Mouse (Mus musculus) ES-Bruce4 (cell line): ENCODE measurements around the gene Mien1. TPM values are rescaled to one million over a fixed set of nuclear protein-coding genes. Genes with fewer than 3 reads are reported as not detected.

Experiments used
- H3K27ac ChIP-seq: 2 replicates; pipeline ENCODE4 v1.5.1; 2012; ENCODE audit warnings: low read length, inconsistent platforms; ENCODE audit not compliant: insufficient read depth
- H3K27me3 ChIP-seq: 2 replicates; pipeline ENCODE4 v1.6.1; 2012; ENCODE audit warnings: mild to moderate bottlenecking, low read length, inconsistent platforms; ENCODE audit not compliant: control insufficient read depth, poor library complexity, insufficient read depth, severe bottlenecking
- H3K36me3 ChIP-seq: 2 replicates; pipeline ENCODE4 v1.6.1; 2012; ENCODE audit warnings: inconsistent platforms, mild to moderate bottlenecking, low read length, moderate library complexity; ENCODE audit not compliant: control insufficient read depth, poor library complexity, insufficient read depth, severe bottlenecking
- H3K4me1 ChIP-seq: one replicate; pipeline ENCODE4 v1.8.1; 2011; ENCODE audit warnings: low read length; ENCODE audit not compliant: control insufficient read depth, insufficient read depth
- H3K4me3 ChIP-seq: 2 replicates; pipeline ENCODE4 v1.5.1; 2011; ENCODE audit warnings: low read depth, mild to moderate bottlenecking, low read length
- H3K9ac ChIP-seq: 2 replicates; pipeline ENCODE4 v1.6.1; 2012; ENCODE audit warnings: low read depth, mild to moderate bottlenecking, inconsistent platforms; ENCODE audit not compliant: poor library complexity, severe bottlenecking
- H3K9me3 ChIP-seq: replicated peaks from 2 replicates; pipeline ENCODE4 v1.6.1; 2012; ENCODE audit warnings: mild to moderate bottlenecking, low read length, inconsistent platforms; ENCODE audit not compliant: control insufficient read depth, poor library complexity, insufficient read depth, severe bottlenecking
- CTCF ChIP-seq: IDR thresholded peaks from one replicate; pipeline ENCODE4 v1.8.1; 2011; ENCODE audit warnings: low read depth, low read length
- EP300 ChIP-seq: IDR thresholded peaks from 2 replicates; pipeline ENCODE4 v1.6.1; 2011; ENCODE audit warnings: low read depth, low read length; ENCODE audit not compliant: insufficient read depth
- POLR2A ChIP-seq: IDR thresholded peaks from one replicate; pipeline ENCODE4 v1.8.1; 2011; ENCODE audit warnings: low read length; ENCODE audit not compliant: insufficient read depth
- polyA plus RNA-seq: library from polyadenylated mRNA; stranded (reverse); fragments of >200 nt; gene quantifications from 2 replicates; pipeline ENCODE4 v1.2.4, GENCODE M21; 2011; ENCODE audit warnings: low read depth; ENCODE audit not compliant: missing spikeins, insufficient read depth, insufficient read length

The Mien1 gene
- polyA plus RNA-seq, 1 experiment, result 67.2 TPM

GRCm38 (mm10) chr11:98445238-98445637 is 6.4 kb upstream of the Mien1 start:
- H3K36me3 ChIP-seq, result no peaks in the 10 kb centered on the region
- no peaks in the 10 kb centered on the region for H3K27me3 ChIP-seq
- H3K4me3 ChIP-seq, result no peak overlapping the region
- H3K9ac ChIP-seq, result no peak overlapping the region
- H3K9me3 ChIP-seq, result no peaks in the 10 kb centered on the region
- H3K27ac ChIP-seq, result no peak overlapping the region
- no peak for TF ChIP-seq POLR2A
- H3K4me1 ChIP-seq, result peaks cover 8% of the 10 kb centered on the region

GRCm38 (mm10) chr11:98443688-98444087 is 4.9 kb upstream of the Mien1 start:
- Histone ChIP-seq H3K27me3 (no peaks in the 10 kb centered on the region), H3K9ac (no peak overlapping the region), H3K27ac (no peak overlapping the region), H3K4me1 (peaks cover 3% of the 10 kb centered on the region), H3K36me3 (no peaks in the 10 kb centered on the region), H3K4me3 (no peak overlapping the region), H3K9me3 (no peaks in the 10 kb centered on the region)
- TF ChIP-seq EP300 (no peak), POLR2A (peak; percentile 11)

GRCm38 (mm10) chr11:98437441-98437840 is 1.4 kb downstream of the Mien1 start:
- Histone ChIP-seq H3K27ac (no peak overlapping the region), H3K9me3 (no peaks in the 10 kb centered on the region), H3K4me3 (no peak overlapping the region), H3K36me3 (no peaks in the 10 kb centered on the region), H3K9ac (no peak overlapping the region), H3K27me3 (no peaks in the 10 kb centered on the region), H3K4me1 (no peaks in the 10 kb centered on the region)
- TF ChIP-seq POLR2A, result no peak
- no peak for TF ChIP-seq CTCF
- TF ChIP-seq EP300, result no peak

- H3K36me3 ChIP-seq, result no peaks in the 10 kb centered on the region
- TF ChIP-seq CTCF, result no peak
- TF ChIP-seq EP300, result no peak
- no peak for TF ChIP-seq POLR2A
Observed at GRCm38 (mm10) chr11:98435723-98436122, 3.1 kb downstream of the Mien1 start.

GRCm38 (mm10) chr11:98431743-98432502 is 6.9 kb downstream of the Mien1 start:
- H3K36me3 ChIP-seq, result 0 out of 2 replicates have a peak, but pooled peaks cover 1% of the 10 kb centered on the region
- no peak for TF ChIP-seq EP300

More at GRCm38 (mm10) chr11:98435723-98436122, 3.1 kb downstream of the Mien1 start:
- Histone ChIP-seq H3K27me3 (no peaks in the 10 kb centered on the region), H3K9ac (no peak overlapping the region), H3K4me3 (no peak overlapping the region), H3K9me3 (no peaks in the 10 kb centered on the region), H3K4me1 (no peaks in the 10 kb centered on the region), H3K27ac (no peak overlapping the region)

GRCm38 (mm10) chr11:98428436-98428835 is 10.4 kb downstream of the Mien1 start:
- Histone ChIP-seq H3K27ac (no peak overlapping the region), H3K9ac (no peak overlapping the region), H3K4me3 (no peak overlapping the region), H3K36me3 (0 out of 2 replicates have a peak, but pooled peaks cover 2% of the 10 kb centered on the region), H3K27me3 (no peaks in the 10 kb centered on the region), H3K4me1 (no peaks in the 10 kb centered on the region), H3K9me3 (no peaks in the 10 kb centered on the region)
- TF ChIP-seq CTCF (no peak), EP300 (no peak), POLR2A (no peak)

More at GRCm38 (mm10) chr11:98431743-98432502, 6.9 kb downstream of the Mien1 start:
- H3K4me1 ChIP-seq, result no peaks in the 10 kb centered on the region
- H3K4me3 ChIP-seq, result no peak overlapping the region
- no peak overlapping the region for H3K9ac ChIP-seq
- no peak overlapping the region for H3K27ac ChIP-seq
- no peaks in the 10 kb centered on the region for H3K9me3 ChIP-seq
- no peaks in the 10 kb centered on the region for H3K27me3 ChIP-seq
